Mouse (Mus musculus) cerebellum, adult 8-10 months (tissue): ENCODE data around the gene Trpm4.
A peak's percentile ranks its signal among the peaks of the same experiment; 100 is the strongest.
"Not testable (repeated sequence)": the region's sequence is repeated elsewhere in the genome, so short reads cannot be mapped to it uniquely, and the experiment has no call there.

ENCODE experiments used
- DNase-seq: peaks from one replicate; pipeline ENCODE4 v3.0.0; 2022

Gene Trpm4

GRCm38 (mm10) chr7:45333431-45333982 lies at the start of gene Trpm4:
TSS of gene Trpm4 (minus strand) at chr7:45333780.
- peak; percentile 65 for DNase-seq

DNA sequence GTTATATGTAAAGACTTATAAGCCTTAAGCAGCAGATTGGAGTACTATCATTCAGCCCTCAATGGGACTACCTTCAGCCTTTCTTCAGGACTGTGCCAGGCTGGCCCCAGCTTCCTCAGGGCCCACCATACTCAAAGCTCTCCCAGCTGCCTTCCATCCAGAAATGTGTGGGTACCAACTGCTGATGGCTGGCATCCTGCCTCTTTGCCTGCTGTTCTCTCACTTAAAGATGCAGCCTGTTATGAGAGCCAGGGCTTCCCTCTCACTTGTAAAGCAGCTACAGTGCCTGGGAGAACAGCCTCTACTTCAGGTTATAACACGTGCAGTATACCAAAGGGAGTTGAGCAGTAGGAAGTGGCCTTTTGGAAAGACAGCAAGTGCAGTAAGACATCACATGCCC lies 42.5 kb upstream of the Trpm4 start:
- no peak for DNase-seq

DNA sequence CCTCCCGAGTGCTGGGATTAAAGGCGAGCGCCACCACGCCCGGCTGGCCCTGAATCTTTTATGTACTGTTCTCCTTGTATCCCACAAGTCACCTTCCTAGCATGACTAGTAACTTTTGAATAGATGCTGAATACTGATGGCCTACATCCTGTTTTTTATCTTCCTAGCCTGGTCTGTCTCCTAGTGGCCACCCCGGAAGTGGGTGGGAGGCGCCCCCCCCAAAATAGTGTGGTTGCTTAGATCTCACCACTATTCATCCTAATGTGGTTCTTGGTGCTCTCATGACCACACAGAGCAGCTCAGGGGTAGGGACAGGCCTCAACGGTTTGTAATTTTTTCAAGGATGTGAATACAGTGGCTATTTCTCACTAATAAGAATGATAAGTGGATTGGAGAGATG lies 41.0 kb upstream of the Trpm4 start:
- no peak for DNase-seq

- DNase-seq: no peak
These were observed 38.8 kb upstream of the Trpm4 start for GRCm38 (mm10) chr7:45372371-45372770.

DNA sequence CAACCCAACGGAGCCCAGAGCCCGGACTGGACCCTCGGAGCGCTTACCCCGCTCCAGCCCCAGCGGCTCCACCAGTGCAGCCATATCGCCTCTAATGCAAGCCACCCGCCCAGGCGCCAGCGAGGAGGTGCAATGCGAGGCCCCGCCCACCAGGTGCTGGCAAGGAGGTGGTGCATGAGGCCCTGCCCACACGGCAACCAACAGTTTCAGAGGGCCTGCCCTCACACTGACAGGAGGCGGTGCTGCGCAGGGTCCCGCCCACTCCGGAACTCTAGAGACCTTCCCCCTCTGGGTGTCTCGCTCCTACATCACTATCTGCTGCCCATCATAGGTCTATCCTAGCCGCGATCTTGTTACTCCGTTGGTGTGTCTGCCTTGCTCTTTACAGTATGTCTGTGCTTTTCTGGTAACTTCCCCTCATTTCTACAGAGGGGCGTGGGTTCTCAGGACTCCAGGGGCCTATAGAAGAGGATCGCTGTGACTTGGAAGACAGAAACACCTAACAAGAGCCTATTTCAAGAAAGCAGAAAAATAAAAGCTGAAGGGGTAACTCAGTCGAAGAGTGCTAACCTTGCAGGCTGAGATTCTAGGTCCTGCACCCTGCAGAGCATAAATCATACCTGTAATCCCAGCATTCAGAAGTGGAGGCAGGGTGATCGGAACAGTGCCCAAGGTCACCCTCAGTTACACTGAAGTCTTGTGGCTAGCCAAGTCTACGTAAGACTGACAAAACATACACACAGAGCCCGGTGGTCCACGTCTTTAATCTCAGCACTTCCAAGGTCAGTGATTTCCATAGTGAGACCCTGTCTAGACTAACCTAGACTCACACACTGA lies 37.1 kb upstream of the Trpm4 start, which contains the start of gene Lin7b:
Gene Lin7b, minus strand, starts transcription at position 109 of the 837 bp plus-strand sequence.
- DNase-seq: peak; percentile 85

- peak; percentile 45 for DNase-seq
These were observed 36.4 kb upstream of the Trpm4 start for GRCm38 (mm10) chr7:45369836-45370474.

DNA sequence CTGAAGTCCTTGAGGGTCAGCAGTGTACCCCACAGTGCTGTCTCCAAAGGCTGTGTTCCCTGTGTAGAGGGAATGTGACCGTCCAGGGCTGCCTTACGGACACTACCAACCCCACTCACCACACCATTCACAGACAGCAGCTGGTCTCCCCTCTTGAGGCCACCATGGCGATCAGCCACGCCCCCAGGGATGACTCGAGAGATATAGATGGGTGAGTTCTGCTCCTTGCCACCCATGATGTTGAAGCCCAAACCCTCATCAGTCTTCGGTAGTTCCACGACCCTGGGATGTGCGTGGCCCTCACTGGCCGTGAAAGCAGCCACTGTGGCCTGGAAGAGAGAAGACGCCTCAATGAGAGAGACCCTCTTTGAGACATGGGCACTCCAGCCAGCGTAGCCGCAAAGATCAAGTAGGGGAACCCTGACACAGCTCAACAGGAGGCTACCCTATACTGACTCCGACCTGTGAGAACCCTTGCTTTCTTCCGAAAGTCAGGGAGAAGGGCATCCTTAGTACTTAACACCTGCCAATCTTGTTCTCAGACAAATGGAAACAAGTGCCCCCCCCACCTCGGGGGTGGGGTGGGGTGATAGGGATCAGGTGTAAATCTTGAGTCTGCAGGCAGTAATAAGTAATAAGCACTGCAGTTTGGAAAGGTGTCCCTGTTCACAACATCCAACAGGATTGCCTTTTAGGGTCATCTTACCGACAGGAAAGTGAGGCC lies 35.6 kb upstream of the Trpm4 start:
- DNase-seq: peak; percentile 43

GRCm38 (mm10) chr7:45368178-45368577 lies 34.6 kb upstream of the Trpm4 start:
- DNase-seq: peak; percentile 40

DNA sequence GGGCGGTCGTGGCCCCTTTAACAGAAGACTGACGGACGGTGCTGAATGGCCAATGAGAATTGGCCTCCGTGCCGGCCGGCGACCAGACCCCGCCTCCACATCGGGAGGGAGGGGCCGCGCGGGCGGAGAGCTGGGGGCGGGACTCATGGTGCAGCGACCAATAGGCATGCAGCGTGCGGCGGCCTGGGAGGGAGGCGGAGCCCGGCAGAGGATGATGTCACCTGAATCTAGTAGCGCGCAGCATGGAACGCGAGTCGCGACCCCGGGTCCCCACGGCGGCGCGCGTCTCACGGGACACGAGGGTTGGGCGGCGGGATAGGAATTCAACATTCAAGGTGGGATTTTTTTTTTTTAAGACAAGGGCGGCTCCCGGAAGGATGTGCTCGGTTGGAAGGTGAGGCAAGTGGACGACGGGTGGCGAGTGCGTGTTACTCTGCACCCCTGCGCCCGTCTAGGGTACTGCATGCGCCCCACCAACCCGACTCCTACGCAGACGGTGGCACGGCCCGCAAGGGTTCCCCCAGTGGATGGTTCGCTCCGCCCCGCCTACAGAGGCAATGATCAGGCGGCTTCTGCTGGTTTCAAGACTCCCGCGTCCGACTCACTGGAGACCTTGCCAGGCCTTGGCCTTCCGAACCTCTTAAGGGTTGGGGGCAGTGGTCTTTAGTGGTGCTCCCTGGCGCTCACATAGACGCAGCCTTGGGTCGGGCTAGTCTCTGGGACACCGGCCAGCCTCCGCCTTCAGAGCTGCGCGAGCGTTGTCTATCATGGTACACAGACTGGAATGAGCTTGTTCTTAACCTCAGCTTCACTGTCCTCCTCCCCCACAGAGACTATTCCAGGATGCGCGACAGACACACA lies 33.7 kb upstream of the Trpm4 start:
- DNase-seq: peak; percentile 99

DNA sequence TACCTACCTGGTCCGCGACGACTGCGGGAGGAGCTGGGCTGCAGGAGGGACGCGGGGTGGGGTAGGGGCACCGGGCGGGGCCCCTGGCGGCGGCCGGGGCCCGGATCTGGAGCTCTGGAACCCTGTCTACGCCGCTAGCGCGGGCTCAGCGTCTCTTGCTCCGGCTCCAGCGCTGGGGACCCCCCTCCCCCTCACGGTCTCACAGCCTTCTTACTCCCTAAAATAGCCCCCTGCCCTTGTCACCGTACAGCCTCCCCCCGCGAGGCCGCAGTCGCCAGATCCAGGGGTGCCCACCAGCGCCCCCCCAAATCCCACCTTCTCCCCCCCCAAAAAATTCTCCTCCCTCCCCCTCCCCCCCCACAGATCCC lies 33.1 kb upstream of the Trpm4 start, which contains the start of gene Ppfia3:
Gene Ppfia3, minus strand, starts transcription at position 368 of the 368 bp plus-strand sequence.
- DNase-seq: no peak

GRCm38 (mm10) chr7:45365742-45366651 lies 32.4 kb upstream of the Trpm4 start:
- peak; percentile 65 for DNase-seq

DNA sequence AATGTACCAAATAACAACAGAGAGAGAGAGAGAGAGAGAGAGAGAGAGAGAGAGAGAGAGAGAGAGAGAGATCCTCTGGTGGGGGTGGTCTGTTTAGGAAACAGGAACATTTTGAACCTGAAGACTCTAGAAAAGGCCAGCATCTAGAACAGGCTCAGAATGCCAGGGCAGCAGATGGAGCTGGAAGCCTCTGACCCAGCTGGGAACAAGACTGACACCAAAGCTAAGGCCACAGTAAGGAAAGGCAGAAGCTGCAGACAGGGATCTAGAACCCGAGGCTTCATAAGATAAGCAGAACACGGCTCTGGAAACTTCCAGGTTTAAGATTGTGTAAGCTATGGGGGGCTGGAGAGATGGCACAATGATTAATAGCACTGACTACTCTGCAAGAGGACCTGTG lies 30.4 kb upstream of the Trpm4 start:
- no peak for DNase-seq

DNA sequence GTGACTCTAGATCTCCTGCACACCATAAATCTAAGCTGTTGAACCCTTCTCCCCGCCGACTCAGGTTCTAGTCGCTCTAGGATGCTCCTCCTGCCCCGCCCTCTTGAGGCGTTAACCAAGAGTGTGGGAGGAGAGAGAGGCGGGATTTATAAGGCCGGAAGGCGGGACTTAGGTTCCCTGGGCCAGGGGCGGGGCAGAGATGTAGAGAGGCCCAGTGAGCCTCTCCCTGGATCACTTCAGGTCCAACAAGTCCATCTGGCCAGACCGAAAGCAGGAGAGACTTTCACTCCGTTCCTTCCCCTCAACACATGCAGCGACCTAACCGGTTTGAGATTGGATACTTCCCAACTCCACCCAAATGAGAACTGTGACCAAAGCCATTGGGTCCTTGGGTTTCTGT lies 29.2 kb upstream of the Trpm4 start:
- peak; percentile 78 for DNase-seq

DNA sequence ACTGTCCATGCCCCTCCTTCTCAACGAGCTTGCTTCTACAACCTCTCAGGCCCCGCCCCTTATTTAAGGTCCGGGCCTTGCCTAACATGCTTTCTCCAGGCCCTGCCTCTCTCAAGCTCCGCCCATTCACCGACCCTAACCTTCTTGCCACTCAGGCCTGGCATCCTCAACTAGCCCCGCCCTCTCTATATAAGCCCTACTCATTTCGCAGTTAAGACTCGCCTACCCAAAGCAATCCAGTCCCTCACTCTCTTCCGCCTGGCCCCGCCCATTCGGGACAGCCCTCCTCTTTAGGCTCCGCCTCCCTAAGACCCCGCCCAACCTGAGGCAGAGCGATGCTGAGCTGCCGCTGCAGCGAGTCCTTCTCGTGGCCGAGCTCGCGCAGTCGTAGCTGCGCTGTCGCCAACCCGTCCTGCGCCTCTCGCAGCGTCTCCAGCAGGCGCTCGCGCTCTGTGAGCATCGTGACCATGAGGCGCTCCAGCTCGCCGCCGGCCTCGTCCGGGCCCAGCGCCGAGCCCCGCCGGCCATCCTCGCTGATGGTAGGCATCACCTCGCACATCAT lies 27.7 kb upstream of the Trpm4 start:
- peak; percentile 87 for DNase-seq

- DNase-seq: peak; percentile 54
These were observed 27.0 kb upstream of the Trpm4 start for GRCm38 (mm10) chr7:45360404-45361125.

- not testable (repeated sequence) for DNase-seq
These were observed 25.5 kb upstream of the Trpm4 start for GRCm38 (mm10) chr7:45359081-45359480.

DNA sequence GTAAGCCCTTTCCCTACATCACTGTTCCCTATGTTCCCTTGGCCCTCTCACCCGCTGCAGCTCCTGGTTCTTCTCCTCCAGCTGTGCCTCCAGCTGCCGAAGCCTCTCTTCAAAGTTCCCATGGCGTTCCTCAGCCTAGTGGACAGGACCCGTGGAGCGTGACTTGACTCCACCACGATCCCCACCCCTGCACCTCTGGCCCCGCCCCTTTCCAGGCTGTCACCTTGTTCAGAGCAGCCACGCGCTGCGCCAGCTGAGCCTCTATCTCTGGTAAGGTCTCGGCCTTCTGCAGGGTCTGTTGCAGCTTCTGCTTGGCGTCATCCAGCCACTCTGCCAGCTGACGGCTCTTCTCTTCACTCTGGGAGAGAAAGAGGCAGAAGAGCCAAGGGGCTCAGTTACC lies 22.5 kb upstream of the Trpm4 start:
- DNase-seq: no peak

DNA sequence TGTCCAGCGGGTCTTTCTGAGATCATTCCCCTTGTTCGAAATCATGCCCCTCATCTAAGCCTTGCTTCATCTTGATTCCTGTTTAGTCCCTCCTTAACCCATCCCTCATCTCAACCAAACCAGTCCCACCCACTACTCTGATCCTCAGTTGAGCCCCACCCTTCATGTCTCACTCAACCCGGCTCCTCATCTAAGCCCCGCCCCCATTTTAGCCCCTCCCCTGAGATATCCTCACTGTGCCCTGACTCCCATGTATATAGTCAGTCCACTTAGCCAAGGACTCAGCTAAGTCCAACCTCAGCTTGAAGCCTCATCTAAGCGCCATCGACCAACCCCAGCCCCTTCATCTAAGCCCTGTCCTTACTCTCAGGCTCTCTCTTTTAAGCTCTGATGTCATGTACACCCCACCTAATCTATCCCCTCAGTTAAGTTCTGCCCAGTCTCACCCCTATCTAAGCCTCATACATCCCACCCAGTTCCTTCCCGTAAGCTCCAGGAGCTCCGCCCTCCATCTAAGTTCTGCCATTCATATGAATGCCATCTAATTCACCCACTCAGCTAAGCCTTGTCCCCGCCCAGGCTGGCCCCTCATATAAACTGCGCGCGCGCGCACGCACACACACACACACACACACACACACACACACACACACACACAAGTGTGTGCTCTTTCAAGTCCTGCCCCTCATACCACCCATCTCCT lies 21.9 kb upstream of the Trpm4 start:
- no peak for DNase-seq

- DNase-seq: no peak
These were observed 19.5 kb upstream of the Trpm4 start for GRCm38 (mm10) chr7:45353041-45353440.
